Mouse (Mus musculus): Measurements from ENCODE around the gene Adgrb3. TPM values are rescaled to one million over a fixed set of nuclear protein-coding genes. Genes with fewer than 3 reads are reported as not detected.
"Not testable (repeated sequence)": the region's sequence is repeated elsewhere in the genome, so short reads cannot be mapped to it uniquely, and the experiment has no call there.

The Adgrb3 gene
- polyA plus RNA-seq, 1 experiment from 2014 or later: 0.26 TPM

DNA sequence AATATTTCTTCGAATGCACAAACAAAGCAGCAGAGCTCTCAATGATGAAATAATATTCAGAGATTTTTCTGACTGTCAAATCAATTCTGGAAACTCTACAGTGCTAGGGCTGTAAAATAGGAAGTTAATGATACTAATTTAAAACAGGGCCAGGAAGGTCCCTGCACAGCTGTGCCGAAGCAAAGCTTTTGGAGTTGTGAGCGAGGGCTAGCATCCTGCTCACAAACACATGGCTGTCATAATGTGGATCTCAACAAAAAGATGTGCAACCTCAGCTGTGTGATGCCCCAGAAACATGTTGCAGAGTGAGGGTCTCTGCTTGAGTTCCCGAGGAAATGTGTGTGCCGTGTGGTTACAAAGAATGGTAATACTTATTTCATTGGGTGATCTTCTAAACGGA is 772.3 kb downstream of the Adgrb3 start:
- Histone ChIP-seq H3K27me3 (replicated peaks) (no peaks in the 10 kb centered on the region), H3K9ac (no peak overlapping the region), H3K4me3 (no peak overlapping the region), H3K9me3 (replicated peaks) (no peaks in the 10 kb centered on the region), H3K4me2 (no peak overlapping the region), H3K36me3 (no peaks in the 10 kb centered on the region), H3K4me1 (replicated peaks) (no peaks in the 10 kb centered on the region), H3K27ac (ENCODE audit: poor library complexity, severe bottlenecking) (no peak overlapping the region)
- WGBS: 79% methylated on average over 6 of the region's 6 CpGs
- ATAC-seq (ENCODE audit: insufficient number of reproducible peaks, low FRiP score): no peak

DNA sequence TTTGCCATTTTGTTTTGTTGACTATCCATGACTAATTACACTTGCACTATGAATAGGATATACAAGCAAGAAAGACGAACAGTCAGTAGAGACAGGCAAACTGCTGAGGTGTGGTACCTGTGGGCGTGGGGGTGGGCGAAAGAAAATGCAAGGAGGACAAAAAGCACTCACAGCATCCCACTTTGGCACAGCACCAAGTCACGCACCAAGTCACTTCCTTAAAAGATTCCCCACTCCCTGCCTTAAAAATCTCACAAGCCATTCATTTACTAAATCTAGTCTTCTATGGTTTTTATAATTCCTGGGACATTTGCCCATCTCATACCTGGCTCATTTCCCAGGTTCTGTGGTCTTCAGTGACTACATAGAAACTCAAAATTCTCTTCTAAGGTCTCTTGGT is 787.4 kb downstream of the Adgrb3 start:
- H3K9me3 ChIP-seq (replicated peaks): no peaks in the 10 kb centered on the region
- H3K4me2 ChIP-seq: no peak overlapping the region
- H3K27ac ChIP-seq (ENCODE audit: poor library complexity, severe bottlenecking): no peak overlapping the region
- no peak overlapping the region for H3K4me3 ChIP-seq
- no peaks in the 10 kb centered on the region for H3K36me3 ChIP-seq
- 75% methylated on average over 4 of the region's 4 CpGs for WGBS
- H3K4me1 ChIP-seq (replicated peaks): no peaks in the 10 kb centered on the region
- no peaks in the 10 kb centered on the region for H3K27me3 ChIP-seq (replicated peaks)
- no peak for ATAC-seq (ENCODE audit: insufficient number of reproducible peaks, low FRiP score)
- no peak overlapping the region for H3K9ac ChIP-seq

DNA sequence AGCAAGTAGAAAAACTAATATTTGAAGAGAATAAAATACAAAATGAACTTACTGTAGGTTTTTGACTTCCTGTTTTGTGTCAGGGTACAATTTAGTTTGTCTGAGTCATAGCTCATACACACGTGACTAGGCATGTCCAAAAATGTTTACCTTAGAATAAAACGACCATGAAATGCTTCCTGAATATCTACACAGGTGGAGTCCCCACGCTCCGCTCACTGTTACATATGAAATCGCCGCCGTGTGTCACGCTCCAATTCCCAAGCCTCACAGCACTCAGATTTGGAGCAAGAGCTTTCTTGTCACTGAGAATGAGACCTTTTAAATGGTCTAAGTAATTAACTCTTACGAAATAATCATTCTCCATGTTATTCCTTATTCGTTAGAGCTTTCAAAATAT is 795.3 kb downstream of the Adgrb3 start:
- Histone ChIP-seq H3K36me3 (no peaks in the 10 kb centered on the region), H3K4me1 (replicated peaks) (no peaks in the 10 kb centered on the region), H3K27me3 (replicated peaks) (no peaks in the 10 kb centered on the region), H3K4me2 (no peak overlapping the region), H3K27ac (ENCODE audit: poor library complexity, severe bottlenecking) (no peak overlapping the region), H3K4me3 (no peak overlapping the region), H3K9ac (no peak overlapping the region), H3K9me3 (replicated peaks) (no peaks in the 10 kb centered on the region)
- 81% methylated on average over 10 of the region's 10 CpGs for WGBS
- no peak for ATAC-seq (ENCODE audit: insufficient number of reproducible peaks, low FRiP score)

DNA sequence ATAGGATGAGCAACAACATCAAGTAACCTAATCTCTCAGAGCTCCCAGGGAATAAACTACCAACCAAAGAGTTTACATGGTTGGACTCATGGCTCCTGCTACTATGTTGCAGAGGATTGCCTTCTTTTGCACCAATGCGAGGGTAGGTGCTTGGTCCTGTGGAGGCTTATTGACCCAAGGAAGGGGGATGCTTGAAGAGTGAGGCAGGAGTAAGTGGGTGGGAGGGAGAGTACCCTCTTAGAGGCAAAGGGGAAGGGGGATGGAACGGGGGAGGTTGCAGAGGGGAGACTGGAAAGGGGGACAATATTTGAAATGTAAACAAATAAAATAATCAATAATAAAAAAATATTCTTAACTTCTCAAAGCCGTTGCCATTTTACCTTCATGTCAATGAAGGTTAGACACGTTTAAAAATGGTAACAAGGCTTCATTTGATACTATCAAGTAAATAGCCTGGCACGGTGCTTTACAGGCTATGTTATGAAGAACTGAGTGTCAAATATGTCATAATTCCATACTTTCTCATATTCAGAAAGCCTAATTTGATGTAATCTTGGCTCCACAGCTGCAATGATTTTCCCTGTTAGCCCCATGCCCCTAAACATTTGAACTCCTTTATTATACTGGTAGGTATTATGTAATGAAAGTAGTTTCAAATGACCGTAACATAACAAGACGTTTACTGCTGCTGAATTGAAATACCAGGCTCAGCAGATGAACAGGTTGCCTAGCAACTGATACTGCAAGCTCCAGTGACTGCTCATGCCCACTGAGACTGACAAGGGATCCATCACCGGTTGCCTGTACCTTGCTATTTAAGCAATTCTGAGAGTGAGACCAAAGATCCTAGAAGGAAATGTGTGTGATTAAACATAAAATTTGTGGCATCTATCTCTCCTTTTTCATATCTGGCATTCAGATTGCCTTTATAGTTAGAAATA is 796.1 kb downstream of the Adgrb3 start:
- no peaks in the 10 kb centered on the region for H3K36me3 ChIP-seq
- no peaks in the 10 kb centered on the region for H3K4me1 ChIP-seq (replicated peaks)
- H3K27me3 ChIP-seq (replicated peaks): no peaks in the 10 kb centered on the region
- H3K9ac ChIP-seq: no peak overlapping the region
- no peak for ATAC-seq (ENCODE audit: insufficient number of reproducible peaks, low FRiP score)
- H3K9me3 ChIP-seq (replicated peaks): no peaks in the 10 kb centered on the region
- no peak overlapping the region for H3K4me2 ChIP-seq
- H3K4me3 ChIP-seq: no peak overlapping the region
- WGBS: 67% methylated on average over 8 of the region's 8 CpGs
- no peak overlapping the region for H3K27ac ChIP-seq (ENCODE audit: poor library complexity, severe bottlenecking)

DNA sequence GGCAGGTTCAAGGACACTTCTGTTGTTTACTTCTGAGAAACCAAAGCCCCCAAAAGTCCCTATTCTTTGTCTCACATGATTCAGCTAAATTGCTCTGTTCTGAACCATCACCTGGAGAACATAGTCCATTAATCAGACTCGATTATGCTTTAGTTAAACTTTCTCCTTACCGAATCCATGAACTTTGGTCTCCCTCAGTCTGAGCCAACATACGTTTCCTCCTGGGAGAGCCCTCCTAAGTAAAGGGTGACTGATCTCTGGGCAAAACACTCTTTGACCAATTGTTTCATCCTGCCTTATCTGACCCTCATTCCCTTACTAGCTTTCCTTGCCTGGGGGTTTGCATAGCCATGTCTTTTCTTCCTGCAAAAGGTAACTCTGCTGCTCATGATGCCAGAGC is 806.4 kb downstream of the Adgrb3 start:
- Histone ChIP-seq H3K27me3 (replicated peaks) (no peaks in the 10 kb centered on the region), H3K4me1 (replicated peaks) (no peaks in the 10 kb centered on the region), H3K4me3 (no peak overlapping the region), H3K9ac (no peak overlapping the region), H3K36me3 (no peaks in the 10 kb centered on the region), H3K4me2 (no peak overlapping the region), H3K9me3 (replicated peaks) (no peaks in the 10 kb centered on the region), H3K27ac (ENCODE audit: poor library complexity, severe bottlenecking) (no peak overlapping the region)
- WGBS: 73% methylated on average over 3 of the region's 3 CpGs
- ATAC-seq (ENCODE audit: insufficient number of reproducible peaks, low FRiP score): no peak

DNA sequence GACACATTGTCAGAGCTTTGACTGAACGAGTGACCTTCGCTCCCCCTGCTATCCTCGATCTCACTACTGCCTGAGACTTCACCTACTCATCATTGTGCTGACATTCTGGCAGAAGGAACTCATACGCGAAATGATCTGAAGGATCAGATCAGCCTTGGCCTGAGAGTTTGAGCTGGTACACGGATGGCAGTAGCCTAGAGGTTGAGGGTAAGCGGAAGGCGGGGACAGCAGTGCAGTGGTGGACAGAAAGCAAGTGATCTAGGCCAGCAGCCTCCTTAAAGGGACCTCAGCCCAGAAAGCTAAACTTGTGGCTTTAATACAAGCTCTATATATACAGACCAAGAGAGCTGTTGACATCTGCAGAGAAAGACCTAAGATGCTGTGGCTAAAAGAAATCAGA is 811.7 kb downstream of the Adgrb3 start:
- H3K27ac ChIP-seq (ENCODE audit: poor library complexity, severe bottlenecking); H3K9ac ChIP-seq; H3K36me3 ChIP-seq; ATAC-seq (ENCODE audit: insufficient number of reproducible peaks, low FRiP score); H3K4me1 ChIP-seq (replicated peaks); H3K4me2 ChIP-seq; H3K27me3 ChIP-seq (replicated peaks); H3K9me3 ChIP-seq (replicated peaks); H3K4me3 ChIP-seq: not testable (repeated sequence)
- WGBS: 81% methylated on average over 8 of the region's 8 CpGs

Data from heart, embryonic 12.5 days (tissue).